Mouse (Mus musculus) left cerebral cortex, postnatal 25 days (tissue): ENCODE measurements around the gene Stk39. TPM values are rescaled to one million over a fixed set of nuclear protein-coding genes. Genes with fewer than 3 reads are reported as not detected.
A peak's percentile ranks its signal among the peaks of the same experiment; 100 is the strongest.

Source experiments
- DNase-seq, 2 experiments: peaks; one replicate each; pipeline ENCODE4 v3.0.0; 2022; ENCODE audit warnings: low spot score in 2 of 2, mixed read lengths in 1 of 2
- intact Hi-C: fragments of 180-260 bp; cut with DNase I; formaldehyde crosslinking; loops from one replicate; pipeline ENCODE4 v1.15.1; 2025
- total RNA-seq, 2 experiments: library from RNA; stranded (reverse); gene quantifications; 2 replicates each; pipeline ENCODE4 v1.2.3; 2021

Stk39 gene
- total RNA-seq, 2 experiments from 2014 or later, result 67.1 to 72.0 TPM

DNA sequence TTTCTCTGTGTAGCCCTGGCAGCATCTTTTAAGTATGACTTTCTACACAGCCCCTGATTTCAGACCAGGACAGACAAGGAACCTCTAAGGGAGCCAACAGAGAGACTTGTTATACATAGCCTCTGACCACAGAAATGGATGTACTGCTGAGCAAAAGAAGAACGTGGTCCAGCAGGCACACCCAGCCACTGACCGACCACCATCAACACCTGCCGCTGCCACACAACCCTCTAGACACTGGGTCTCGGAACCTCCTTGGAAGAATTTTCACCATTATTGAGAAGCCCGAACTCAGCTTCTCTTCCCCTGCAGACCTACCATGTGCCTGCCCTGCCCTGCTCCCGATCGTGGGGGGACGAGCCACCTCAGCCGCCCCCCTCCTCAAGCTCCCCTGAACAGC, 154.2 kb downstream of the Stk39 start:
- no peak for DNase-seq
- intact Hi-C loops, result no loop called here

- intact Hi-C loops, result no loop called here
- no peak for DNase-seq
These were observed 154.6 kb downstream of the Stk39 start for GRCm38 (mm10) chr2:68317452-68317851.

DNA sequence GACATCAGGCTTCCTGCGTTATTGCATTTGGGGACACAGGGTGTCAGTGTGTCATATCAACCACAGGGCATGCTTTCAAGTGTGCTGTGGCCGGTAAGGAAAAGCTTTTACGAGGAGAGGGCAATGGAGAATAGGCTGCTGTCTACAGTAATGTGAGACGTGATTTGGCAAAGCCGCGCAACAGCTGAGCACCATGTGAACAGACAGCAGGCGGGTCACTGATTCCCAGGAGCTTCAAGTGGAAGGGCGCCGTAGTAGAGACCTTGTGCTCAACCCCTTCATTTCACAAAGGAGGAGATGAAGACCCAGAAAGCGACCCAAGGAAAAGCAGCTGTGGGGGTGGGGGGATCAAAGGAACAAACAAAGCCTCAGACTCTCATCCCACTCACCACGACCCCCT, 156.8 kb downstream of the Stk39 start:
- intact Hi-C loops, result no loop called here
- no peak for DNase-seq

DNA sequence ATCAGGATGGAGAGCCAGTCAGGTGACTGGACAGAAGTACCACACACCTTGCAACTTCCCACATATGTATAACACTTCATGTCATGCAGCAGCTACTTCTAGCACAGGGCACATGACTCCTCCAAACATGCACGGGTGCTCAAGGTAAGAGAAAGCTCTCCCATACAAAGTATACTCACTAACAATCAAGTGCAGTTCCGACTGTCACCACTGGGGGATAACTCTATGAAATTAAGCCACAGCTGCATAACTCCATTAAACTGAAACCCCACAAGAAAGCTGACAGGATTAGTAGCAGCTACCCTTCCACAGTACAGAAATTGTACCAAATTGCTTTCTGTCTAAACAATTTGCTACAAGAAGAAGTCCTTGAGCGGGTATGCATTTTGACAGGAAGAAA, 161.9 kb downstream of the Stk39 start:
- DNase-seq, result no peak
- intact Hi-C loops, result no loop called here

DNA sequence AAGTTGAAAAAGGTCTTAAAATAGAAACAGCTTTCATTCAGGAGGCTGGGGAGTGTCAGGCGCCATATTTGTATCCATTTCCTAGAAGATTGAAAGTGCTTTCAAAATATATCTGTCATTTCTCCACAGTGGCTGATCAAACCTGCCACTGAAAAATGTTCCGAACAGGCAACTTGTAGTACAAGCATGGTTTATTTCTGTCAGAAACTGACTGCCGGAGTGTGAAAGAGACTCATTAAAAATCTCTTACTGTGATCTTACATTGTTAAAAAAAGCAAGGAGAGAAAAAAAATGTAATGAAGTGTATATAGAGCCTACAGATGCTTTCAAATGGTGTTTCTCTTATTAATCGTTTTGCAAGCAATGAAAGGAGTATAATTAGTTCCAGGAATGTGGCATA, 165.5 kb downstream of the Stk39 start:
- intact Hi-C loops, result loop anchor here (10.0 kb wide), 1 partner anchor 272 kb away; no protein-coding TSS in a partner anchor
- peak in 1 of 2 experiments; percentile 64 for DNase-seq

DNA sequence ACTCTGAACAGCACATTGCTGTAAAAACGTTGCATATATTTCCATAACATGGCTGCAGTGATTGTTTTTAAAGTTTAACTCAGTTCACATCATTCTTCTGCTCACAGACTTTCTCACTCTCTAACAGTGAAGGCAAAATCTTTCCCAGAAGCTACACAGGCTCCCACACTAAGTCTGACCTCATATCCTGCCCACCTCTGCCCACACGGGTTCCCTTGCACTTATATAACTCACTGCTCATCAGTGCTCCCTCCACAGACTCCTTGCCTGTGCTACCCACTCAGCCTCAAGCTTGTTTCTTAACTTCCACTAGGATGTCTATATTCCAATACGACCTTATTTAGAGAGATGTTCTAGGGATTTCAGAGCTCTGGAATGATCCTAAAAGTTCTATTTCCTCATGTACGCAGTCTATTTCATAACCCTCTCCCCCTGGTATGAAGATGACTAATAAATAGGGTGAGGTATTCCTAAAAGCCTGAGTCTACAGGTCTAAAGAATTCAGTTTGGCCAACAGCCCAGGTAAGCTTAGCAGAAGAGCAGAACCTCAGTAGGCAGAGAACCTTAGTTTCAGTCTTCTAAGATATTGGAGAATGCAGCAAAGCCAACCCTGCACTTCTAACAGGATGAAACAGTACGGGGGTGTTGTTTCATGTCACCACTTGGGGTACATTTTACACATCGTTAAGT, 167.2 kb downstream of the Stk39 start:
- DNase-seq, result peak in 1 of 2 experiments; percentile 93
- intact Hi-C loops, result loop anchor here (2.0 to 10.0 kb wide), 2 partner anchors 48 to 270 kb away; no protein-coding TSS in a partner anchor

GRCm38 (mm10) chr2:68301811-68302542, 170.1 kb downstream of the Stk39 start:
- intact Hi-C loops, result loop anchor here (10.0 kb wide), 1 partner anchor 267 kb away; no protein-coding TSS in a partner anchor
- DNase-seq, result peak; percentile 70 to 95

GRCm38 (mm10) chr2:68298356-68298755, 173.7 kb downstream of the Stk39 start:
- intact Hi-C loops, result no loop called here
- no peak for DNase-seq

GRCm38 (mm10) chr2:68297955-68298354, 174.1 kb downstream of the Stk39 start:
- intact Hi-C loops, result no loop called here
- no peak for DNase-seq

GRCm38 (mm10) chr2:68296743-68297142, 175.3 kb downstream of the Stk39 start:
- intact Hi-C loops, result no loop called here
- DNase-seq, result no peak

DNA sequence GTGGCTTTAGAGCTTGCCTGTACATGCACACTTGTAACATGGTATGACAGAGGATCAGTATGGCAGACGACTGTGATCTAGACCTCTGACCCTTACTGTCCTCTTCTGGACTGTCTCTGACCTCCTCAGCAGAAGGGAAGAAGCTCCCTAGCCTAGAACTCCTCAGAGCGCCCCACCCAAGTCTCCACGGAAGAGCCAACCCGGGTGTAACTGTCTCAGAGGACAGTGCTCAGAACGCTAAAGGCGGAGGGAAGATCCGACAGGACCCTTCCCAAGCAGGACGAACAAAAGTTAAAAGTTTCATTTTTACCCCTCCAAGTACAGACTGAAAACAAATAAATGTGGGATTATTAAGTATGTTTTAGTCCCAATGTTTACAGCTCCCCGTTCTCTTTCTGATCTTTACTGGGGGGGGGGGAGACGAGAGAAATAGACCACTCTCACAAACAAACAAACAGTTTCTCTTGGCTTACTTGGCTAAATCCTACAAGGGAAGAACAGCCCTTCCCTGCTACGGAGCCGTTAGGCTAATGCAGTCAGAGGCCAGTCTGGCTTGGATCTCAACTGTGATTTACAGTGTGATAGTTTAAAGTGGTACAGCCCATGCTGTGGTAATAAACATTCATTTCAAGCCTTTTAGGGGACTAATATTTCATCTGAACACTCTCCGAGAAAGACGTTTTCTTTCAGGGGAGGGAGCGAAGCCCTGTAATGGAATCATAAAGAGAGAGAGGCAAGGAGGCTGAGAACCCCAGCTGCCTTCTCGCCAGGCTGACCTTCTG, 179.3 kb downstream of the Stk39 start:
- intact Hi-C loops, result no loop called here
- DNase-seq, result no peak

GRCm38 (mm10) chr2:68291895-68292294, 180.2 kb downstream of the Stk39 start:
- no peak for DNase-seq
- intact Hi-C loops, result no loop called here

DNA sequence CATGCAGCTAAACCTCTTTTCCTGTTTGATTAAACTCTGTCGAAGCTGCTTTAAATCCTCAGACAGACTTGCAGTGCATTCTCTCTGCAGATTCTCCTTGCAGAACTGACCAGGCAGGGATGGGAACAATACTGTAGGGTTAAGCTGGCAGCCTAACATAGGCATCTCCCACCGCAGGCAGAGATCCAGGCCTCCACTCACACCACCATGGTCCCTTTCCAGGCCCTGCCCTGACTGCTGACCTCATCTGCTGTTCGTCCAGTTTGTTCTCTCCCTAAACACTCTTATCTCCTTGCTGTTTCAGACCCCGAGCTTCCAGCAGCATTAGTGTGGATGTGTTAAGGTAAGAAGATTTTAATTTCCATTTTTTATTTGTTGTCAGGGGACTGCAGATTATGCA, 182.1 kb downstream of the Stk39 start:
- DNase-seq, result no peak

GRCm38 (mm10) chr2:68289177-68289576, 182.9 kb downstream of the Stk39 start:
- intact Hi-C loops, result no loop called here
- no peak for DNase-seq

More for the DNA sequence above, 182.1 kb downstream of the Stk39 start:
- intact Hi-C loops, result no loop called here

DNA sequence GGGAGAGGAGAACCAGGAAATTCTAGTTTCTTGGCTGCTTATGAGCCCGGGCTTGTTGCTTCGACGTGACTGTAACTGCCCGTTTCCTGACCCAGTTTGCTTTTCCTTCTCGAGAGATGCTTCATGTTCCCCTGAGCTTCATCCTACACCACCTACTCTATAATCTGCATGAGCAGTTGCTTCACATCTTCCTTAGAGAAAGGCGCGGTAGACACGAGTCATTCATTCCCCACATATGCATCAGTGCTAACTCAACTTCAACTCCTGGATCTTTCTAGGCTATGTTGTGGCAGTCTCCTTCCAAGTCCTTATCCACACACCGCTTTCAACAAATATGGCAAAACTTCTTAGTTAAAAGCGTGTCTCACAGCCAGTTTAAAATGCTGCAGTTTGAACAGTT, 184.0 kb downstream of the Stk39 start:
- DNase-seq, result peak in 1 of 2 experiments; percentile 61
- intact Hi-C loops, result no loop called here

GRCm38 (mm10) chr2:68284391-68284790, 187.7 kb downstream of the Stk39 start:
- DNase-seq, result peak in 1 of 2 experiments; percentile 27
- intact Hi-C loops, result no loop called here

DNA sequence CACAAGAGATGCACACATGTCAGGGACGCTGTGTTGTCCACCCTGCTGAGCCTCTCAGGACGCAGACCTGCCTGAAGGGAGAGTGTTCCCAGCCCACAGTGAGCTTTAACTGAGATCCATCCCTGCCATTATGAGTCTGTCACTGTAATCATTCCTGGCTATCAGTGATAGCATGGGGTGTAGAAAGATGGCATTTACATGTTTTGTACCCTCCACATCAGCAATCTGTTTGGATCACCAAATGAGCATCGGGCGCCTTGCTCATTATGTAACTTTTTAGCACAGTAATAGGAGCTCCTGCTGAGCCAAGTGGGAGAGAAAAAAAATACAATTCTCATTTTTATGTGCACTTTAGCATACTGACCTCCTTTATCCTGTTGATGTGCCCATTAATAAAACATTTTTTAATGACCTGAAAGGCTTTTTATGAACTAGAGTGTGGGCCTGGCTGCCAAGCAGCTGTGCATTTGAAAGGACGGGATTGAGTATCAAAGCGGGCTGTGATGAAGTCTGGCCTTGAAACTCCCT, 189.0 kb downstream of the Stk39 start:
- DNase-seq, result peak in 1 of 2 experiments; percentile 12

DNA sequence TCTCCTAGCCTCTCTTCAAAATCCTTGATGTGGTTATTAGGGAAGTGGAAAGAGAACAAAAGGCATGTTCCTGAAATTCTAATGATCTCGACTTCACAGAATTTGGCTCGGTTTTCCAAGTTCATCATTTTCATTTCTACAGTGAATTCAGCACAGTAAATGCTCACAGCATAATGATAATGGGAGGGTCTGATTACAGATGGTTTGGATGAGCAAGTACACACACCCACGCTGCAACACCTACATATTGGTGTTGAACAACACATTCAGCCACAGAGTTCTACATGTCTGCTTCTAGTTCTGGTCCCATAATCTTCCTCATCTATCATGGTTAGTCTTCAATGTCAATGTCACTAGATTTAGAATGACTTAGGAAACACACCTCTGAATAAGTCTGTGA, 190.5 kb downstream of the Stk39 start:
- intact Hi-C loops, result no loop called here
- DNase-seq, result peak in 1 of 2 experiments; percentile 13

More for the DNA sequence above, 189.0 kb downstream of the Stk39 start:
- intact Hi-C loops, result no loop called here

DNA sequence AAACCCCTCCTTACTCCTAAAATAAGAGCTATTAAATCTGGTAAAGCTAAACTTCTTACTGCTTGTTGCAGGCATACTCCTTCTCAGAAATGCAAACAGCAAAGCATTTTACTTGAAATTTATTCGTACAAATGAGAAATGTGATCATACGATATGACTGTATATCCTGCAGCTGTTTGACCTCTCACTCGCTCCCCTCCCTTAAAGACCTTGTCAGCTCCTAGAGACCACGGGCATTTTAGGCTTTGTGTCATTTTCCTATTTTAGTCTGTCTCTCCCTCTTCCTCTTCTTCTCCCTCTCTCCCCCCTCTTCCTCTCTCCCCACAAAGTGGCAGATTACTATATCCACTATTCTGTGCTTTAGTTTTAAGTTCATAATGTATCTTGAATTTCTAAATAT, 200.8 kb downstream of the Stk39 start:
- intact Hi-C loops, result no loop called here
- DNase-seq, result no peak

DNA sequence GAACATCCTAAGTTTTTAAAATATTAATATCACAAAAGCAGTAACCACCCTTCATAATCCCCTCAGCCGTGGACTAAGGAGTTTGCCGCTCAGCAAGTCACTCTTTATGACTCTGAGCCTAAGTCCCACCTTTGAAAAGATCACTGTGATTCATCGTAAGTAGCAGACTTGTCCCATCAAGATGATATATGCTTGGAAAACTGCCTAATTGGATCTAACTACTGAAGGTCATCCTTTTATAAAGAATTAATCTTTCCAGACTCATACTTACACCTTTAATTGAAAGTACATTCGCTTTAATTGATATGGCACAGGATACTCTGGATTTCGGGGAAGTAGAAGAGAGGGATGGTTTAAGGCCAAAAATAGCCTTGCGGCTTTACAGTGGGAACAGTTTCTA, 201.2 kb downstream of the Stk39 start:
- DNase-seq, result no peak
- intact Hi-C loops, result no loop called here
